Mouse (Mus musculus): ENCODE measurements around the gene Hexim1. TPM values are rescaled to one million over a fixed set of nuclear protein-coding genes. Genes with fewer than 3 reads are reported as not detected.

Gene Hexim1
- total RNA-seq, 2 experiments from 2014 or later, result 14.8 to 15.7 TPM

GRCm38 (mm10) chr11:103160738-103161137, 44.7 kb downstream of the Hexim1 start:
- no peak for DNase-seq

GRCm38 (mm10) chr11:103161449-103161848, 45.4 kb downstream of the Hexim1 start:
- DNase-seq, result no peak

- peak; percentile 41 for DNase-seq
These were observed 46.1 kb downstream of the Hexim1 start for GRCm38 (mm10) chr11:103162132-103162531.

- no peak for DNase-seq
These were observed 48.4 kb downstream of the Hexim1 start for GRCm38 (mm10) chr11:103164391-103164790.

GRCm38 (mm10) chr11:103168690-103169390, 52.8 kb downstream of the Hexim1 start:
- peak; percentile 82 for DNase-seq

Other genes starting within 250 kb of the Hexim1 start
- gene Eftud2, start 235.2 kb upstream of the Hexim1 start, total RNA-seq (2021), result 10 to 100 TPM; 71.6 to 78.1 TPM
- gene Ccdc103, start 235.0 kb upstream of the Hexim1 start, total RNA-seq (2021), result under 1 TPM in 1 of 2 experiments, not detected in 1; 0.54 TPM
- gene Fam187a, start 231.1 kb upstream of the Hexim1 start, total RNA-seq (2021), result not detected
- gene Gfap, start 215.3 kb upstream of the Hexim1 start, total RNA-seq (2021), result under 1 TPM; 0.14 to 0.26 TPM
- 10 to 100 TPM; 16.7 to 17.8 TPM for gene Kif18b, start 191.1 kb upstream of the Hexim1 start, total RNA-seq (2021)
- under 1 TPM; 0.36 to 0.55 TPM for gene C1ql1, start 169.5 kb upstream of the Hexim1 start, total RNA-seq (2021)
- 10 to 100 TPM; 57.6 to 62.7 TPM for gene Nmt1, start 88.0 kb upstream of the Hexim1 start, total RNA-seq (2021)
- 10 to 100 TPM; 76.4 to 77.9 TPM for gene Dcakd, start 87.9 kb upstream of the Hexim1 start, total RNA-seq (2021)
- 10 to 100 TPM; 28.0 to 34.8 TPM for gene Plcd3, start 14.6 kb upstream of the Hexim1 start, total RNA-seq (2021)
- 10 to 100 TPM; 25.9 to 29.2 TPM for gene Acbd4, start 14.5 kb upstream of the Hexim1 start, total RNA-seq (2021)
- gene Hexim2, start 16.2 kb downstream of the Hexim1 start, total RNA-seq (2021), result 1 to 10 TPM; 4.2 to 4.8 TPM
- 1 to 10 TPM; 7.4 to 8.6 TPM for gene Fmnl1, start 54.9 kb downstream of the Hexim1 start, total RNA-seq (2021)
- not detected for gene 1700023F06Rik, start 92.3 kb downstream of the Hexim1 start, total RNA-seq (2021)
- not detected for gene Spata32, start 102.2 kb downstream of the Hexim1 start, total RNA-seq (2021)
- 1 to 10 TPM; 2.7 to 3.4 TPM for gene Map3k14, start 151.2 kb downstream of the Hexim1 start, total RNA-seq (2021)
- gene Arhgap27, start 247.5 kb downstream of the Hexim1 start, total RNA-seq (2021), result 10 to 100 TPM; 23.5 to 25.4 TPM